Mouse (Mus musculus): ENCODE measurements around the gene Snx20.
"Not testable (repeated sequence)": the region's sequence is repeated elsewhere in the genome, so short reads cannot be mapped to it uniquely, and the experiment has no call there.

DNA sequence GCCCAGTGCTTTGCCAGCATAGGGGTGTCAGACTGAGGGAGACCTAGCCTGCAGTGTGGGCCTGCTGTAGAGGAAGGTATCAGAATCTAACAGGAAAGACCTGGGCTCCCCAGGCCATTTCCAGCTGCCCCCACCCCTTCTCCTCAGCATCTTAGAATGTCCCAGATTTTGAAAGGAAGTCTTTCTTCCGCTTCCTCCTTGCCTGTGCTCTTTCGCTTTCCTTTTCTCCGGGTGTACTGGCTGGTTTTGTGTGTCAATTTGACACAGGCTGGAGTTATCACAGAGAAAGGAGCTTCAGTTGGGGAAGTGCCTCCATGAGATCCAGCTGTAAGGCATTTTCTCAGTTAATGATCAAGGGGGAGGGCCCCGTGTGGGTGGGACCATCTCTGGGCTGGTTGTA is 15.2 kb upstream of the Snx20 start:
- TF ChIP-seq CTCF (IDR thresholded peaks at IDR 0.05; ENCODE audit: borderline replicate concordance, control insufficient read depth, extremely low read depth, insufficient read depth, low read length, poor library complexity); POLR2A (IDR thresholded peaks at IDR 0.05; ENCODE audit: control insufficient read depth, extremely low read depth, insufficient read depth, low read length, poor library complexity): not testable (repeated sequence)

Data from thymus, adult 2 months (tissue).